Mouse (Mus musculus) adipocyte (in vitro differentiated cells): Measurements from ENCODE around the gene Unc13a.

Experiments used
- DNase-seq: peaks from one replicate; pipeline ENCODE4 v3.0.0-alpha.2; 2016; ENCODE audit warnings: low spot score

Unc13a gene

GRCm38 (mm10) chr8:71665331-71666130, 6.0 kb downstream of the Unc13a start:
- DNase-seq, result no peak

GRCm38 (mm10) chr8:71660325-71661120, 11.0 kb downstream of the Unc13a start:
- DNase-seq, result peak; percentile 89

- DNase-seq, result no peak
These were observed 11.8 kb downstream of the Unc13a start for GRCm38 (mm10) chr8:71659751-71660150.

DNA sequence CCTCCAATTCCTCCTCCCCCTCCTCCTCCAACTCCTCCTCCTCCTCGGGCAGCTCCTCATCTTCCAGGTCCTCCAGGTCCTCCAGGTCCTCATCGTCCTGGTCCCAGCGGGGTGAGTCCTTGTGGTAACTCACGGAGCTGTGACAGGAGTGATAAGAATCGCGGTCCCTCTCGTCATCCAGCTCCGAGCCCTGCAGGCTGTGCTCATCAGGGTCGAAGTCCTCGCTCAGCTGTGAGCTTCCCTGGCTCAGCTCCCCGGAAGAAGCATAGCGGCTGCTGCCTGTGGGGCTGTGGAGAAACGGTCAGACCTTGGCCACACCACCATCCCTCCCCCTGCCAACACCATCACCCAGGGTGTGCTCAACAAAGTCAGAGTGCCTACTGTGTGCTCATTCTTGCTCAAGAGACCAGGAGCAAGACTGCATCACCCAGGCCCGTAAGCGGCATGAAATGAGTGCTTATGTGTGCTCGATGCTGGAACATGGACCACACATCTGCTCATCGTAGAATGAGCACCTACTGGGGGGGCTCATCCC, 13.0 kb downstream of the Unc13a start:
- no peak for DNase-seq

- DNase-seq, result no peak
These were observed 13.7 kb downstream of the Unc13a start for GRCm38 (mm10) chr8:71657816-71658215.

DNA sequence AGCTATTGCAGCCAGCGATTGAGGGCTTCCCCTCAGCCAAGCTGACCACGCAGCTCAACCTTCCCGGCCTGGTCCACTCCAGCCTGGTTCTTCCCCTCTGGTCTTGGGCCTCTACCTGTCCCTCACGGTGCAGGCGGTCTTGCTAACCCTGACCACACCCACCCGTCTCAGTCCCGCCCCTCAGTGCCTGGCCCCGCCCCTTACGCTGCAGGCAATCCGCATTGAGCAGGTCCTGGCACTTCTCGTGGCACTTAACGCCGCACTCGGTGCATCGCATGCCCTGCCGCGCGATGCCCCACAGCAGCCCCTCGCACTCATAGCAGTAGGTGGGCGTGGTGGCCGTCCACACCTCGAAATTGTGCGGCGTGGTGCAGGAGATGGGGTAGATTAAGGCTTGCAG, 17.0 kb downstream of the Unc13a start:
- no peak for DNase-seq

- no peak for DNase-seq
These were observed 26.0 kb downstream of the Unc13a start for GRCm38 (mm10) chr8:71645510-71645909.

DNA sequence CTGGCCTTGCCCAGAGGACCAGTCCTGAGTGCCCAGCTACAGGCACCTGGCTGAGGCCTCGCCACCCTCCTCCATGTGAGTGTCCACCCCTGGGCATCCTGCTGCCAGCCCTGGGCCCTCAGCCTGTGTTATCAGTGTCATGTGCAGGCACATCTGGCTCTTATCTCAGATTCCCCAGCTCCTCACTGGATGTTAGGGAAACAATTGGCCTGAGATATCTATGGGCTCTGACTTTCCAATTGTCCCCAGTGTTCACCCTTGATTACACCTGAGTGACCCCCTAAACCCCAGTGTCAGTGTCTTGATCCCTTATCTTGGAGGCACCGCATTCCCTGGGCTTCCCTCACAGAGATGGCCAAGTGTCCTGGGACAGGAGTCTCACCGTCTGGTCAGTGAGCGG, 32.2 kb downstream of the Unc13a start:
- no peak for DNase-seq

DNA sequence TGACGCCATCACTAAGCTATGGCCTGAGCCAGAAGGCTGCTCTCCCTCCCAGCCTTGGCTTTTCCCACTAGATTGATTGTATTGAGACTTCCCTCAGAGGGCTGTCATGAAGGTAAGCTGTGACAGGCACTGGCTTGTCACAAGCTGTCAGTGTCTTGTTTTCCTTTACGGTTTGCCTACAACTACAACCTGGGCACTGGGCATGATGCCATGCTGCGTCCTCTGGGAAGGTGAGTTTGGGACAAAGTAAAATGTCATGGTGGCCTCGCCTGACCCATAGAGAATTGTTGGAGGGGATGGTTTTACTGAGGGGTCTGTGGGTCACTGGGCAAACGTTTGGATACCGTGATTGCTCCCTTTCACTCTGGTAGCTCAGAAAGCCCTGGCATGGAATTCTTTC, 33.2 kb downstream of the Unc13a start:
- no peak for DNase-seq

DNA sequence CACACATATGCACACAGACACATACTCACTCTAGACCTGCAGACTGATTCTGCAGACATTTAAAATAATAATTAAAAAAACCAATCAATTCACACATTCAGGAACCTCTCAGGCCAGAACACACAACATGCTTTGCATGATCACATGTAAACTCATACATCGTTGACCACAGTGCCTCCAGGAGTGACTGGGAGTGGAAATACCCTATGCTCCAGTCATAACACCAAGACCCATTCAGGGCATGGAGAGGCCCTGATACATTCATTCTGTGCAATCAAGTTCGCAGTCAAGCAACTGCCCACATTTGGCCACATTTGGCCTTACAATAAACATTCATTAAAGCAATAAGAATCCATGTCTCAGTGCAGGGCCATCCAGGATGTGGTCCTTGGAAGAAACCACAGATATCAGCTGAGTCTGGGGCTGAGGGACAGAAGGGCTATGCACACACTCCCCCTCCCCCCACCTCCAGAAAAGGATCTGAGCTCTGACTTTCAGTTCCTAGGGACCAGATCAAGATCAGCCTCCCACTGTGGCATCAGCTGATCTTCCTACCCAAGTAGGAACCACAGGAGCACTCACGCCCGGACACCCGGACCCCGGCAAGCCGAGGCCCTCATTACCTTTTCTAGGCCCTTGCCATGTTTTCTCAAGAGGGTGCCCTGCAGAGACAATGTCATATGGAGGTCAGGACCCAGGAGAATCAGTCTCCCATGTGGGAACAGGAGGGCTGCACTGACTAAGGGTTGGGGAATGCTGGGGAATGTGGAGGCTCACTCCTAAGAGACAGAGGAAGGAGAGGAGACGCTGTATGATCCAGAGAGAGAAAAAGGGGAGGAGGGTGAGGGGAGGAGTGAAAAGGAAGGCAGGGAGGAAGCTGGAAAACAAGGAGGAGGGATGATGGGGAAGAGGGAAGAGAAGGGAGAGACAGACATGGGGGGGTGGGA, 34.1 kb downstream of the Unc13a start:
- DNase-seq, result no peak

DNA sequence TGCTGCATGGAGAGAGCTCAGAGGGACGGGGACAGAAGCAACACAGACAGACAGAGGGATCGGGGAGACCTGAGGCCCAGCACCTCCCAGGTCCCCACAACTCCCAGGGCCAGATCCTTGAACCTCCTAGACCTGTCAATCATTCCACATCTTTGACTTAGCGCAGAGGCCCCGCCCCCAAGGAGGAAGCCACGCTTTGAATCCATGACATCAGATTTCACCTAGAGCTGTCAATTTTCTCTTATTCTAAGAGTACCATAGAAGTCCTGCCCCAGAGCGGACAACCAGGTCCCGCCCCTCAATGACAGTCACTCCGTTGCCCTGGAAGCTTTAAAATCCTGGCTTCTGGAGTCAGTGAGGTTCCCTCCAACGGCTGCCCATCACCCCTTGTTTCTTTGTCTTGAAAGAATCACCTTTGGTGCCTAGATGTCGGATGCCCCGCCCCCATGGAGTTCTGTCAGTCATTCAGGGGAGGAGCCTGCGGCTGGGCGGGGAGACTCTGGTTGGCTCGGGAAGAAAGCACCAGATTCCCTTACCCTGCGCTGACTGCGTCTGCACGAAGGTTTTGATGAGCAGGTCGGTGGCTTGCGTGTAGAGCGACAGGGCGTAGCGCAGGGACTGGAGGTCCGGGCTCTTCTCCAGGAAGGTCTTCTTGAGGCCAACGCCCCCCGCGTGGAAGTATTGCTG, 37.4 kb downstream of the Unc13a start:
- DNase-seq, result no peak

DNA sequence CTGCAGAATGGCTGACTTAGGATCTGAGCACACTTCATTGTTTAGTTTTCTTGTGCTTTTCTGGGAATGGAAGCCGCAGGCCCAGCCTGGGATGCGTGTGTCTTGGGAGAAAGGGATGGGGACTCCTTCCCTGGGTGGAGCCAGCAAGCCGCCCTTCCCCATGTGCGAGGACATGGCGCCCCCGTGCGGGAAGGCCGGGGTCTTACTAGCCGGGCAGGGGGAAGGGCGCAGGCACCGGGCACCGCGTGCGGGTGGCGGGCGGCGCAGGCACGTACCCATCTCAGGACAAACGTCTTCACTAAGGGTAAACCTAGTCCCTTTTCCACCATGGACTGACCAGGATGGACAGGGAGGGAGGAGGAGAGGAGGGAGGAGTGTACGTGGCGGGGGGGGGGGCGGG, 38.4 kb downstream of the Unc13a start:
- DNase-seq, result no peak

- no peak for DNase-seq
These were observed 39.7 kb downstream of the Unc13a start for GRCm38 (mm10) chr8:71631897-71632296.

DNA sequence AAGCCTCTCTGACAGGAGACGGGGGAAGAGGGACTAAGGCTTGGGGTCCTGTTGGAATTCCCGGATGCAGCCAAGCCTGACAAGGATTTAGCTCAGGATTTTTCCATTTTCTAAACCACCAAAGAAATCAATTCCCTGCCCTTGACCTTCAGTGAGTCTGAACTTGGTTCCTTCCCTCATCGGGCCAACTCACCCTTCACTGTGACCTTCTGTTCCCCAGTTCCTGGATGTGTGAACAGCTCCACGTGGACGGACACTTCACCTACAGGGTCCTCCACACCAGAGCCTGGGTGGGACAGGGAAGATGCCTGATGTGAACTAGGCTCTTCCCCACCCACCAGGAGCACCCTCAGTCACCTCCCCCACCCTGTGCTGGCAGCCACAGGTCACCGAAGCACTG, 40.8 kb downstream of the Unc13a start:
- no peak for DNase-seq

DNA sequence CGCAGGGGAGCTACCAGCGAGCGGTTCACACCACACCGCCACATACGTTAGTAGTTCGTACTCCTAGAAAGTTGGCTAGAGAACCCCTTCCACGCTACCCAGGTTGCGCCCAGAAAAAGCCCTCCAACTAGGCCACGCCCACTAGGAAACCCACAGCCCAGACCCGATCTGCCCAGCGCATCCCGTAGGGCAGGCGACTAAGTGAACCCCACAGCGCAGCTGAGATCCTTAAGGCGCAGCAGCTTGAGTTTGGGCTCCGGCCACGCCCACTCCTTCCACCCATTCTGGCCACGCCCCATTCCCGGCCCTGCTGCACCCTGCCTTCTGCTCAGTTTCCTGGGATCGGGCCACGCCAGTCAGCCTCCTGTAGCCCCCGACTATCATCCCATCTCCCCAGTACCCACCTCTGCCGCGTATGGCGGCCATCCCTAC, 41.8 kb downstream of the Unc13a start:
- no peak for DNase-seq

DNA sequence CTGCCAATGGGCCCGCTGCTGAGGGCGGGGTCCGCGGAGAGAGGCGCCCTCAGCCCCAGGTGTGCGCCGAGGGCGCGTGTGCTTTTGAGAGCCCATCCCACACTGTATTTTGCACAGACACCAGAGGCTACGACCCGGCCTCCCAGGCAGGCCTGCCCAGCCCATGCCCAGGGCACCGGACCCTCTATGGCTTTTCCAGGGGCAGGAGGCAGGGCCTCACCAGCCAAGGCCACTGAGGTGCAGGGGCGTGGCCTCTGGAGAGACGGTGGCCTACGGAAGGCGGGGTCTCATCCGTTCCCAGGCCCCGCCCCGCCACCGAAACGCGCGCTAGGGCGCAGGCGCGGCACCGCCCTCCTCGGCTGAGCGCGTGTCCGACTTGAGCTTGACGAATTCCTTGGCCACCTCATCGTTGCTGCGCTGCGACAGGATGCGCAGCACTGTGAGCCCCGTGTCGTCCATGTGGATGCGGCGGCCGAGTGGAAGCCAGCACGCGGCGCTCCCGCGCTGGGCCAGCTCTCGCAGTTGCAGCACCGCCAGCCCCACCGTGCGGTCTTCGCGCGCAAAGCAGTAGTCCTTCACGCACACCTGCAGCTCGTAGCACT, 42.4 kb downstream of the Unc13a start:
- DNase-seq, result no peak

GRCm38 (mm10) chr8:71628396-71629095, 43.0 kb downstream of the Unc13a start:
- DNase-seq, result no peak

- no peak for DNase-seq
These were observed 44.1 kb downstream of the Unc13a start for GRCm38 (mm10) chr8:71627265-71628099.

- no peak for DNase-seq
These were observed 44.8 kb downstream of the Unc13a start for GRCm38 (mm10) chr8:71626753-71627152.
